Mouse (Mus musculus) cerebellum, postnatal 25 days (tissue): ENCODE measurements around the gene Tcf20.

Experiments
- DNase-seq, 2 experiments: peaks; one replicate each; pipeline ENCODE4 v3.0.0; 2021; ENCODE audit warnings: mixed read lengths in 2 of 2

The Tcf20 gene

DNA sequence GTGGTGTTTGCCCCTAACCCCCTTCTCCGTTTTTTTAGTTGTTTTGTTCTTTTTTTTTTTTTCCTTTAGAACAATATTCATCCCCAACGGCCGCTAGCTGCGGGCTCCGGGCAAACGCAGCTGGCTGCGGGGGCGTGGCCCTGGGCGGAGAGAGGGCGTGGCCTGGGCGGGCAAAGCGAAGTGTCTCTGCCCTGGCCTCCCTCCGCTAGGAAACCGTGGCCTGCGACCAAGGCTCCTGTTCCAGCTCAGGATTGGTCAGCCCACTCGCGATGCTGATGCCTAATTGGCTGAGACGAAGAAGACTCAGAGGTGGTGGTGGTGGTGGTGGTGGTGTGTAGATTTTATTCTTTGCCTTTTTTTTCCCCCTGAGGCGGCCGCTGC is at the start of gene Tcf20:
Tcf20 (minus strand) TSS at position 141 of the 381 bp plus-strand sequence.
- DNase-seq = peak; percentile 76 to 87

DNA sequence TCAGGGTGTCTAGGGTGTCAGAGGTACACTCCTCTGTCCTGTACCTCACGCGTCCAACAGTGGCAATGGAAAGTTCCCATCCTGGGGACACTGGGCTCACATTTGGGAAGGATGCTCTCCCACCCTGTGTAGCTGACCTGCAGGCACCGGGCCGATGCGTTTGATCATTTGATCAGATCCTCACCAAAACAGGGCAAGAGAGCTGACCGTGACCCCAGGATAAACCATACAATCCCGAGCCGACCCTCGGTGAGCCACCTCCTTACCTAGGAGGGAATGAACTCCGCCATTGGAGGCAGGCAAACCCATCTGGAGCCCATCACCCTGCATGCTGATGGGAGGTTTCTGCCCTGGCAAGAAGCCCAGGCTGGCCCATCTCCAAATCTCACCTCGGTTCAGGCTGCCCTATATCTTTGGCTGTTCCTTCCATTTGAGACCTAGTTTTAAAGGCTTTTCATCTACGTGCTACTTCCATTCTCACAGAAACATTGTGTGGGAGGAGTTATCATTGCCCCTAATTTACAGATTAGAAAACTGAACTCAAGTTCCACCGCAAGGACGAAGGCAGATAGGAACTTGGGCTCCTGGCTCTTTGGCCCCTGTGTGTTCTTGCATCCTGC is 49.3 kb upstream of the Tcf20 start:
- peak; percentile 74 to 83 for DNase-seq

DNA sequence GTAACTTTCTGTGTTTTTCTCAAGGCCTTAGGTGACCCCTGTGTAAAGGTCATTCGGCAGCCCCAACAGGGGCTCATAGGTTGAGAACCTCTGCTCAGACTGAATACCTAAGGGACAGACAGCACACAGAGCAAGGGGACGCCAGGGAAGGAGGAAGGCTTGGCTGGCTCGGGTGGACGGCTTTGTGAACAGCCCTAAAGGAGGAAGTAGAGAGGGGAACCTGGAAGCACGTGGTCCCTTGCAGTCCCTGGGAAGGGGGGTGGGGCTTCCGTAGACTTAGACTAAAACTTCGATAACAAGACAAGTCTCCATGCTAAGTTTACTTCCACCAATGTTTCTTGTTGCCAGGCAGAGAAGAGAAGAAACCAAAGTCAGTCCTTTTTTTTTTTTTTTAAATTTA is 48.4 kb upstream of the Tcf20 start:
- no peak for DNase-seq

DNA sequence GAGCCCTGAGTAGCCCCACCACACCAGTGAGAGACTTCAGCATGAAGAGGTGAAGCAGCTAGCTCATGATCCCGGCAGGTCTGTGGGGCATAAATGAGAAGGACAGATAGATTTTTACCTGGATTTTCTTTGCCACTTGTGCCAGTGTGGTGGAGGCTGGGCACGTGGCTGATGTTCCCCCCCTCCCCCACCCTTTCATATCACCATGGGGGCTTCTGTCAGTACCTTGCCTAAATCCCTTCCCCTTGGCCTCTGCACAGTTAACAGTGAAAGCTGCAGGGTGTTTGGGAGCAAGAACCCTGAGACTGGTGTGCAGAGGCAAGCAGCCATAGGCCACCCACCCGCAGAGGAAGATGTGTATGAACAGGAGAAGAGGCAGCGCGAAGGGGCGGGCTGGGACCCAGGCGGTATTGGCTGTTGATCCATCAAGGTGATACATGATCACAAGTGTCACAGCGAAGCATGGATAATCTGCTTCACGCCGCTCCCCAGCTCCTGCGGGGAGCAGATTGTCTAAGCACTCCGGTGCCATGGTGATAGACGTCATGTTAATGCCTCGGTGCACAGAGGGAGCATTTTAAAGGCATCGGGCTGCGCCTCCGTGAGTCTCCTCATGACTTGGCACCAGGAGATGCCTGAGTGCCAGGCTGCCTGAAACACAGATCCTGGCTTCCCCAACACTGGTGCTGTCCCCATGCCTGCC is 46.8 kb upstream of the Tcf20 start:
- DNase-seq = peak; percentile 66 to 75

DNA sequence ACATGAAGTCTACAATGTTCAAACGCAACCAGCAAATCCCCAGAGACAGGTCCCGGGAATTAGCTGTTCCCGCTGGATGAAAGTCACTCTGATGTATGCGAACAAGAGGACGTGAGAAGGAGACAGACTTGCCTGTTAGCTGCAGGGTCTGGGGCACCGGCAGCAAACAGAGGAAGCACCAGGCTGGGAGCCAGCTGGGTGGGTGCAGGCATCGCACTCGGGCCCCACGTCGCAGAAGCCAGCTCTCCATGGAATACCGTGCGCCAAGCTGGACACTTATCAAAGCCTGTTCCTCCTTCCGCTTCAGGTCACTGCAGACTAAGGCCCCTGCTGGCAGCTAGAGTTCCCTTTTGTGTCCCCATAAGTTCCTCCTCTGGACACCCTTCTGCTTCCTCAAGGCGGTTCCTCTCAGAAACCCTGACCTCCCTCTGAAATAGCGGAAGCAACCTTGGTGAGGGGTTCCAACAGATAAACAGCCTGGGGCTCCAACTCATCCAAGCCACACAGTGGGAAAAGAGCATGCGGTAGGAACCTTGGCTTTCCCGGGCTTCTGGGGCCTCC is 45.4 kb upstream of the Tcf20 start, which contains the start of gene Nfam1:
Nfam1 (minus strand) TSS at position 326 of the 561 bp plus-strand sequence.
- DNase-seq = peak; percentile 14 to 27

DNA sequence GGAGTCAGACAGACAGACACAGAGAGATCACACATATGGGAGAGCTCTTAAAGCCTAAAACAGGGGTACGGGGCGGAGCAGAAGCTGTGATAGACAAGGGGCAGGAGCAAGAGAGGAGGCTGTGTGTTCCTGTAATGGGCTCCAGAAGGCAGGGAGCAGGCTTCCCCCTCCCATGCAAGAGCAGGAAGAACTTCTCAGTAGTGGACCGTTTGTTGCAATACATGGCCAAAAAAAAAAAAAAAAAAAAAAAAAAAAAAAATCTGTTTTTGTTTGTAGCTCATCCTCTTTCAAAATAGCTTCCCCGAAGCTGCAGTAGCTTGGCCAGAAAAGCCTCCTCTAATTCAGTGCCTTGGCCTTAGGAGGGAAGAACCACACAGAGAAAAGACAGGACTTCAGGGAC is 43.2 kb upstream of the Tcf20 start:
- no peak for DNase-seq

DNA sequence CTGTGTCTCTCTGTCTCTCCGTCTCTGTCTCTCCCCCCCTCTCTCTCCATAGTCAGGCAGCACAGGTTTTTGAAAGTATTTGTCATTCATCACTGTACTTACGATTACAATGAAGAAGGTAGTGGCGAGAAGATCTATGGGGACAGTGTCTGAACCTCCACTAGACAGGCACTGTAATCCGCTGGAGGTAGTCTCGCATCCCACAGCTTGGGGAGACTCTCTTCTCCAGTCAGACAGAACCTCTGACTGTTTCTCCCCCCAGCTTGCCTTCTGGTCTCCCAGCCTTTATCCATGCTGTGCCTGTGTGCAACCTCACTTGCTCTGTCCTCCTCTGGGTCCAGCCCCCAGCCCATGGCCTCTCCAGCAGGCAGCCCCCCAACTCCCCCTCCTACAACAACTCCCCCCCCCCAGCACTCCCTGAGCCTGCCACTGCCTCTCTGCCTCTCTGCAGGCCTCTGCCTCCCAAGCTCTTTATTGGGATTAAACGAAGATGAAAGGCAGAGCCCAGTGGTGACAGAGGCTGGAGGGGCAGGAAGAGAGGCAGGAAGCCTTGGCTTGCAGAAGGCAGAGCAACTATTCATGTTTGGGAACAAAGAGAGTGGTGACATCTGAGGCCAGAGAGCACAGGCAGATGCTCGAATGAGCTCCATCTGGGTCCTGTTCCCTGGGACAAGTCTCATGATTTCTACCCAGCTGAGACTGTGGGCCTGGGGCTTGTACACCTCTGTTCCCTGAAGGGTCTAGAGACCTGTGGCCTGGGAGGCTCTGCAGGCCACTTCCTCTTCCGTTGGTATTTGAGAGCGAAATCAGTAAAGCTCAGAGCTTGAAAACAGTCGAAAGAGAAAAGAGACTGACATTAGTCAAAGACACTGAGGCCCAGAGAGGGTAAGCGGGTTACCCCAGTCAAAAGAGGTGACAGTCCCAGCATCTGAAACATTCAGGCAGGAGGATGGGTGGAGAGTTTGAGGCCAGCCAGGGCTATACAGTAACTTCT is 42.4 kb upstream of the Tcf20 start:
- DNase-seq = no peak

DNA sequence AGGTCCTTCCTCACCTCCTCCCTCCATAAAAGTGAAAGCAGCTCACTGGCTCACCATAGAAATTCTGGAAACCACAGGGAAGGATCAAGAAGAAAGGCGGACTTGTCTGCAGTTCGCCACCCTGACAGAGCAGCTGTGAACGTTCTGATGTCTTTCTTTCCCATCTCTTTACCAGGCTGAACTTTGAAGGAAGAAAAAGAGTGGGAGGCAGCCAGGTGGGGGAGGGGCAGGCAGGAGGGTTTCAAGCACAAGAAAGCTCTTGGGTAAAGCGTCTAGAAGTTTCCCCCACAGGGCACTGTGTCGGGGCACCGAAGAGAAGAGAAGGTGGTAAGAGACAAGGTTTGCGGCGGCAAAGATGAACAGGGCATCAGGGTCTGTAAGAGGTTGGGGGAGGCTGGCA is 38.5 kb upstream of the Tcf20 start:
- no peak for DNase-seq

DNA sequence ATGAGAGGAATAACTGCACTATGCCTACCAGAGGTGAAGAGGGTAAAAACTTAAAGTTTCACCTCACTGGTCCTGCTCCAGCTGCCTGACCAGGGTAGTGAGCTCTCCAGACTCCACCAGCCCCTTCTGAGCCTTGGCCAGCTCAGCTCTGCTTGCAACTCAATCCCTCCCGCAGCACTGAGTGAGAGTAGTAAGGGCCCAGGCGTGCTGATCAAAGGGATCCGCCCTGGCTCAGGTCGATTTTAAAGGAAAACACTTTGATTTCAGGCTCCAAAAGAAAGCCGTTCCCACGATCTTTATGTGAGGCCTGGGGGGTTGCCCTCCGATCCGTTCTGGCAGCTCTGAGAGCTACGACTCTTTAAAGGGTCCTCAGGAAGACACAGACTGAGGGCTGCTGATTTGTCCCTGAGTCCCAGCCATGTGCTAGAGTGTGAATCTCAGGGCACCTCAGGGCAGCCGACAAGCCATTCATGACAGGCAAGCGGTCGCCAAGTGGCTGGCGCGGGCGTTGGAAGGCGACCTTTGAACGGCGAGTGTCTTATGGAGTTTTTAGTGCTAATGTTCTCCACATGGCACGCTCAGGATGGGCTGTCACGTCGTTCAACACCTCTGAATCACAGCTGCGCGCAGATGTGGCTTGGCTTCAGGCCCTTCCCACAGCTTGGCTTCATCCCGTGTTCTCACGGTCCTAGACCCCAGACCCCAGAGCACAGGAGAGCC is 37.5 kb upstream of the Tcf20 start:
- no peak for DNase-seq

DNA sequence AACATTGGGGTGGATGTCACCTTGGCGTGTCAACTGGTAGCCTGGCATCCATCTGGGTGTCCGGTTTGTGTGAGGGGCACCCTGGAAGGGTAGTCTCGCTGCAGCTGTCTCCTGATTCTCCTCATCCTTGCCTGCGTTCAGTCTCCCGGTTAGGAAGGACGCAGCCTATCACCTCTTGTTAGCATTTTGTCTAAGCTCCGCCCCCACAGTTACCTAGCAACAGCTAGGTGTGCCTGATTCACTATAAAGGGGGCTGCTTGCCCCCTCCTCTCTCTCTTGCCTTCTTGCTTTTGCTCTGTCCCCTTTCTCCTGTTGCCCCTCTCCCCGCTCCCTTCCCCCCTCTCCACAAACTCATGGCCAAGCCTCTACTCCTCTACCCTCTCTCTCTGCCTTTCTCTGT is 35.3 kb upstream of the Tcf20 start:
- DNase-seq = no peak

DNA sequence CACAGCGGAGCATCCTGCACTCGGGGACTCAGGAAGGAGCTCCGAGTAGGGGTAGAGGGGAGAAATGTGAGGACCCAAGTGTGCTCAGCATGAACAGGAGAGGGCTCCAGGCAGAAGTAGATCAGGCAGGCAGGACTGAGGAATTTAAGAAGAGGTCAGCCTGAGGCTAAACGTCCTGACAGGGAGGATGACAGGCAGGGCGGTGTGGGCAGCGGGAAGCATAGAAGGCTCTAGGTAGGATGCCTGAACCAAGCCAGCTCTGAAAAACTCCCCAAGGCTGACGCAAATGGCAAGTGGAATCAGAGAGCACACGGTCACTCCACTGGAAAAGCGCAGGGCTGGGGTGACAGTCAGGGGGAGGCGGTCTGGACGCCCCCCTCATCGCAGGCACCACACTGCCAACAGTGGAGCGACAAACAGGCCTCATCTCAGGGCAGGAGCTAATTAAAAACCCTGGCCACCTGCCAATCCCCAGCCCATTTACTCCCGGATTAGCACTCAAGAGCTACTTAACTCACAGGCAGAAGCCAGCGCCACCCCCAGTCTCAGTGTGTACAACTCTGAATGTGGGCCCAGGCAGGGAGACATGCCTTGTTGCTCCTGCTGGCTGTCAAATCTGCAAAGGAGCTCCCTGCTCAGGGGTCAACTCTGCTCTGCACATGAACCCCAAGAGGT is 23.5 kb upstream of the Tcf20 start:
- DNase-seq = peak; percentile 17 to 48

DNA sequence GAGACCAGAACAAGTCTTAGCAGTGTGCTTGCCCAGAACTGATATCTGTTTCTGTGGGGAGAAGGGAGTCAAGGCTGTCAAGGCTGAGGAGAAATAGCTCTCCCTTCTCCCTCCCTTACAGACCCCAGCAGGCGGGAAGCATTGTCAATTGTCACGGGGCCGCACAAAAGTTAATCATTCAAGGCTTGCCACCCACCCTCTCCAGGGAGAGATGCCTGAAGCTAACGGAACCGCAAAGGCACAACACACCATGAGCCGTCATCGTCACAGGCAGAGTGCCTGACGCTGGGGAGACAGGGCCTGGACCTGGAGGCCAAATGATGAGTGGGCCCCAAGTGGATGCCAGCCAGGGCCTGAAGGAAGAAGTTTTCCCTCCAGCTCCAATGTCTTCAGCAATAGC is 22.8 kb upstream of the Tcf20 start:
- DNase-seq = no peak

DNA sequence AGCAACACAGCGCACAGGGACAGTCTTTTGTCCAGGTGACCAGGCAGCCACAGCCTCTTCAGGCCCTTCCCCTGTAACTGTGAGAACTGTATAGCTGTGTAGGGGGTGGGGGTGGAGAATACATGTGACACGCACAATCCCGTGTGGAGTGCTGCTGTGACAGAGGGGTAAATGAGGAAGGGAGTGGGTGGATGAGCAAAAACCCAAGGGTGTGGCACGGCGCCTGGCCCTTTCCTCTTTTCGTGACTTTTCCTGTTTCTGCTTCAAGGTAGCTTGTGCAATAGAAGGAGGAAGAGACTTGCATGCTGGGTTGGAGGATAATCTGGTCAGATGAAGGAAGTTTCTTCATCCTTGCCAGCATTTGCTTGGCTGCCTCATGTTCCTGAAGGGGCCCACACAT is 21.9 kb upstream of the Tcf20 start:
- no peak for DNase-seq

DNA sequence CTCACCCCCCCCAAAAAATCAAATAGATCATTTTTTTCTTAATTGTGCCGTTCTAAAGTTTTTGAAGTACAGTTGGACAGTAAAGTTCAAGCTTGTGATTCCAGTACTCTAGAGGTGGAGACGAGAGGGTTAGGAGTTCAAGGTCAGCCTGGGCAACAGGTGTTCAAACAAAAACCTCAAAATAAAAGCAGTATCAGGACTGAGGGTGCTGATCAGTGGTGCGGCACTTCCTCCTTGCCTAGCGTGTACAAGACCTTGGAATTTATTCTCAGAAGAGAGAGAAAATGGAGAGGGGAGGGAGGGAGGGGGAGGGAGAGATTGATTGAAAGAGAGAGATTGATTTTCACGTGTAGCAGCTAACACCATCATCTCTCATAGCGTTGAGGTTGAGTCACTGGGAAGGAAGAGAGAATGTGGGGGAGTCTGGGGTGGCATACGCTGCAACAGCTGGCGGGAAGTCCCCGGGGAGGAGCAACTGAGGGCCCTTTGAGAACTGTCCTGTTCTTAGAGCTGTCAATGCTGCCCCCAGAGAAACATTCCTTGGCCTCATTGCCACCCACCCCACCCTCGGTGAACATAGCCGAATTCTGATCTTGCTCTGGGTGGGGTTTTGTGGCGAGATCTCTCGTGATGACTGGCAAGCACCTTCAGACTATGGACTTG is 21.2 kb upstream of the Tcf20 start:
- no peak for DNase-seq

DNA sequence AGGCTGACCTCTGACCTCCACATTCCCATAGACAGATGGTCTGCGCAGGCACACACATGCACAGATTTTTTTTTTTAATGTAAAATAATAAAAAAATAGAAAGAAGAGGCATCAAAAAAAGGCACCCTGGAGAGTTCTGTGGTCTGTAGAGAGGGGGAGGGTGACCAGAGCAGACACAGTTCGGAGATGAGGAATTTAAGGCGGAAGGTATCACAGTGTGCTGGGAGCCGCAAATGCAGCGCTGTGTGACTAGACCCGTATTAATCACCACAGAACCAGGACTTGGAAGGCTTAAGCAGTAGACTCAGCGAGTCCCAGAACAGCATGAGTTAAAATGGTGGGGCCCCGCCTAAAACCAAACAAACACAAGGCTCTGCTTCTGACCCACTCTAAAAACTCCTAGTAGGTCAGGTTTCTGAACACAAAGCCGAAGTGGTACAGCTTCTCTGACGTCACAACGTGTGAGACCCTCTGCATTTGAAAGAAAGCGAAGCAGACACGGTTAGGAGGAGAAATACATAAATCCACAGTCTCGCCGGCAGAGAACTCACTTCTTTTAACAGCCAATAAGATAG is 19.8 kb upstream of the Tcf20 start:
- DNase-seq = no peak

DNA sequence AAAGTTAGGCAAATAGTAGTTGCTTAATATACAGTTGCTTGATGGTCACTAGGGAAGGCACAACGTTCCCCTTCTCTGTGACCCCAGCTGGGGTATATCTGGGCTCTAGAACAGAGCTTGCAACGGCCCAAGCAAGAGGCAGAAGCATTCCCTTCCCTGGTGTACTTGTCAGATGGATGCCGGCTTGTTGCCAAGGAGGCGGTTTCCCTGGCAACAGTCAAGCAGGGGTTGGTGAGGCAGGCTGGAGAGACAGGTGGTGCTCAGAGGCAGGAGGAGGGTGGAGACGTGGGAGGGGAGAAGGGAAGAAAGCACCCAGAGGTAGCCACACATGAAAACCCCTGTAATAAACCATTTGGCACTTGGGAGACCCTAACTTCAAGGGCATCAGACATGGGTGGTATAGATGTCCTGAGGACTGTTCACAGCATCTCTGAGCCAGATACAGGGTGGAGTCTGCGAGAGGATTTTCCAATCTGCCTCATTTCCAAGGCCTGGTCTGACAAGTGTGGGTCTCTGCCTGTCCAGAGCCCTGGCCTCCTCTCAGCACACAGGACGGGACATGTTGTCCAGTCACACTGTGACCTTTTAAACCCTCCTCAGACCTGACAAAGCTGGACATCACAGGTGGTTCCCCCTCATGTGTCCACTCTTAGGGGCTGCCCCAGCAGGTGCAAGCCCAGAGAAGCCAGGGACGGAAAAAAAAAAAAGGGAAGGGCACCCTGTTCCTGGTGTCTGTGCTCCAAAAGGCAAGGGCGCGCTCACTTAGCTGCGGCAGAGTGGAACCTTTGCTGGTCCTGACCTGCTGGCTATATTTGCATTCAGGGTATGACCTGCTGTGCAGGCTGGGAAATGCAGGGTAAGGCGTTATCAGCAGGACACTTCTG is 15.2 kb upstream of the Tcf20 start:
- peak; percentile 81 to 91 for DNase-seq

DNA sequence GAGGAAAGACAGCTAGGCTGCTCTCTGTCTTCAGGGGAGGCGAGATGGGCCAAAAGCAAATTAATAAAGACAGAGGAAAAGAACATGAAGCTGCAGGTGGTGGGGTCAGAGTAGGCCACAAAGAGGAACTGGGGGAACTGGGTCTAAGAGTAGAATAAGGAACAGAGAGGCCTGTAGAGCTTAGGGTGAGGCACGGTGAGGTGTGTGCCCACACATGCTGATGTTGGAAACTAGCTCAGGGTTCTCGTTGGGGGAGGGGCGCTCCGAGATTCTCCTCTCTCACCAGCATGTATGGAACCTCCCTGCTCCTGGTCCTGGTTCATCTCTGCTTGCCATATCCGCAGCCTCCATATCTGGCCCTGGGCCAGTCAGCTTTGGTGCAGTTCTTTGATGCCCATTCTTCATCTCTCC is 11.1 kb upstream of the Tcf20 start:
- DNase-seq = no peak

DNA sequence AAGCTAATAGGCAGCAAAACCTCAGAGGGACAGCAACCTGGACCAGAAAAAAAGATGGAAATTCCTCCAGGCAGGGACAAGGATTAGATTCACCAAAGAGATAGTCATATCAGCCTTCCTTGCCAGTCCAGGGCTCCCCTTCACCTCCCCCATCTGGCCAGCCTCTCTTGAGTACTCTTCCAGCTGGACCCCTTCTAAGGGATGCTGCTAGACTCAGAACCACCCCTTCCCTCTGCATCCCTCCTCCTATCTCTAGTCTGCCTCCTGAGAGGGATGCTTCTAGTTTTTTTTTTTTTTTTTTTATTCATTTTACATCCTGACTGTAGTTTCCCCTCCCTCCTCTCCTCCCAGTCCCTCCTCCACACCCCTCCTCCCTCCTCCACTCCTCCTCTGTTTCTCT is 8.8 kb upstream of the Tcf20 start:
- DNase-seq = no peak

DNA sequence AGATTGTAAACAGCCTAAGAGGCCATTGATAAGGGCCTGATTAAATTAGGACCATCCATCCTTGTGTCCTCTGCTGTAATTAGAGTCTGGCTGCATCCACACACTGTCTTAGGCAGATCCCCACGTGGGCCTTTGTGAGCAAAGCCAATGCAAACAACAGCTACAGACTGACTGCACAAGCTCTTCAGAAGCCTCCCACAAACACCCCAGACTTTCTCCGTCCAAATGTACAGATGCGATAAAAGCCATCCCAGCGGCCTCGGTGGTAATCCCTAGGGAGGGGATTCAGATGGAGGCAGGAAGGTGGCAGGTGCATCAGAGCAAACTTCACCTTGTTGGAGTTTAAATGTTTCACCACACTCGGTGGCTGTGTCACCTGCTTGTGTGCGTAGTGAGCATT is 7.6 kb upstream of the Tcf20 start:
- no peak for DNase-seq

DNA sequence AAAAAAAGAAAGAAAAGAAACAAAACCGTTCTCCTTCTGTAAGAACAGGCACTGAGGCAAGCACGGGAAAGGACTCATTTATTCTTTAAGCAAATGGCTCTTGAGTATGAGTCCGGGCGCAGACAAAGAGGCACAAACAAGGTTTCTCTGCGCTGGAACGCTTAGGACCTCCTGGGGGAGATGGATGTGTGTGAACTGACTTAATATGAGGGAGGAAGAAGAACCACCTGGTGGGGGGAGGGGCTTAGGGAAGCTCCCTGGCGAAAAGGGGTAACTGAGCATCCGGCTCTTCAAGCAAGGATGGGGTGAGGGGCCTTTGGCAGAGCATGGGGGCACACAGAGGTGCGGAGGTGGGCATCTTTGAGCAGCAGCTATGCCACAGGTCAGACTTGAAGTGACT is 5.2 kb upstream of the Tcf20 start:
- no peak for DNase-seq
